Mouse (Mus musculus) retina, embryonic 14.5 days (tissue): Measurements from ENCODE around the gene Hoxd8.

Experiments
- DNase-seq: peaks from one replicate; pipeline ENCODE4 v3.0.0-alpha.2; 2015; ENCODE audit warnings: low spot score

Hoxd8 gene

DNA sequence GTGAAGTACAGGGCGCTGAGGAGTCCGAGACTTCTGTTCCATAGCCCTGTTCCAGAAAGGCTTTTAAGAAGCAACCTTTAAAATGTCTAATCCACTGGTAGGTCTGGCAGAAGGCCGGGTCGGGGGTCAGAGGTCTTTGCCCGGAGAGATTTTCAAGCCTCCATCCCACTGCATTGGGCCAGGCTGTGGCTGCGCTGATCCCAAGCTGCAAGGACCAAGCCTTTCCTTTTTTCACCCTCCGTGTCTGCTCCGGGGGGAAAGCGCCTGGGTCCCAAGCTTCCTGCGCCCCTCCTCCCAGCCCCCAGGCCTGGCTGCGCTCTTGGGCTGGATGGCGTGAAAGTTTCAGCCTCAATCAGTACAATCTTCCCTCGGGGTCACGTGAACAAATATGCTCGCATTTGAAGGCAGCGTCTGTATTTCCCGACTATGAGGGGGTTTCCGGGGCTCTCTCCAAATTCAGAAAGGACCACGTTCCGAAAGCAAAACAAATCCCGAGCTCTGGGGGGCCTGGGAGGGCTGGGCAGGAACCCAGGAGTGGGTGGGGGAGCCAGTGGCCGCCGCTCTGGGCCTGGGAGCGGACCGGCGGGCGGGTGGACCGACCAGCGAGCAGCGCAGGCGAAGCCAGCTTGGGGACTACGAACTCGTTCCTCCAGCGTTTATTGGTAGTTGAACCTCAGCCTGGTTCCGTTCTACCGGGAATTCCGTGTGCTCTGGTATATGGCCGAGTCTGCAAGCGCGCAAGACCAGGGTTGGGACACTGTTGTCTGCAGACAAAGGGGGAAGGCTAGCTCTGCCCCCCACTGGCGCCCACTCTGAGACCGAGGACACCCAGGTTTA is 31.7 kb downstream of the Hoxd8 start:
- no peak for DNase-seq

DNA sequence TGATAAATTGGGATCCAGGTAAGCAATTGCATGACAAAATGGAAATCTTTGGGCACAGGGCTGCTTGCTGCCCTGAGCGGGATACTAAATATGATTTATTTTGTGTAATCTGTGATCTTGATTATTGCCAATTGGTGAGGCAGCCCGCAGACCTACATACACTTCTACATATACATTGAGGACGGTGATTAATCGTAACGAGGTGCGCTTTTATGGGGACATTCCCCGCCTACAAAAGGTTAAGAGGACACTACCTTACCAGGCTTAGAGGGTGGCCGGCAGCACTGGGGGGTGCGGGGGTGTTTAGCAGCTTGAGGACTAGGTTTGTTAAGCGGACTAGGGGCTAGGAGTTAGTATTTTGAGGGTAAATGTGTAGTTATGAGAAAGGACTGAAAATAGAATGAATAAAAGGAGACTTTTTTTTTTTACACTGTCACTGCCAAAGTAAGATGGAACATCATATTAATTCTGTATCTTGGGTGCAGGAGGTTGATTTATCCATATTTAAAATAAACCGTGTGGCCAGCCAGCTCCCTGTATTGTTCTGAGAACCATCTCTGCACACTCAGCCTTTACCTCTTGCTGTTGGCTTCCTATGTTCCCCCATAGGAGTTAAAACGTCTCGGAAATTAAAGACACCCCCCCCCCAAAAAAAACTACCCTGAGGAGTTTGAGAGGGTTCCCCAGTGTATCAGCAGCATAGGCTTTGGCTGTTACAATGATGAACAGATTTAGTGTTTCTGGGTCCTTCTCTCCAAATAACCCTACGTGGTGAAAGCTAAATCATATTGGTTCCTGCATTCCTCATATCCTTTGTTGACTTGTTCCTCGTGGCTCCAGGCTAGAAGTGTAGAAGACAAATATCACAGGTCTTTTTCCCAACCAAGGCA is 32.5 kb downstream of the Hoxd8 start:
- no peak for DNase-seq

DNA sequence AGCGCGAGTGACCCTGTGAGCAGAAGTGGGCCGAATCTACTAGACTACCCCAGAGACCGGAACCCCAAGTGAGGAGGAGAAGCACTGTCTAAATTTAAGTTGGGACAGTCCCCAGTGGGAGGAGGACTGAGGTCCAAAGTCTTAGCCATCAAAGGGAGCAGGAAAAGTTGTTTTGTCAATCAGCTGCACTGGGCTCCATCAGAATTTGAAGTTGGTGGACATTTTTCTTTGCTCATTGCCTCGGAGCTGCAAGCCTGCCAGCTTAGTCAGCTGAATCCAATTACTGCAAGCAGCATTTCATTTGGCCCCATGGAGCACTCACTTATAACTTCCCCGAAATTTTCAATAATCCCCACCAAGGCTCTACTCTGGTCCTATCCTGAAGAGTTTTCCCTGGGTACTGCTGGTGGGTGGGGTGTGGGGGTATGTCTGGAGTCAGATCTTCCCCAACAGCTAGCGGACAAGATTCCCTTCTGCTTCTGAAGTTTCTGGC is 33.2 kb downstream of the Hoxd8 start:
- DNase-seq = no peak

DNA sequence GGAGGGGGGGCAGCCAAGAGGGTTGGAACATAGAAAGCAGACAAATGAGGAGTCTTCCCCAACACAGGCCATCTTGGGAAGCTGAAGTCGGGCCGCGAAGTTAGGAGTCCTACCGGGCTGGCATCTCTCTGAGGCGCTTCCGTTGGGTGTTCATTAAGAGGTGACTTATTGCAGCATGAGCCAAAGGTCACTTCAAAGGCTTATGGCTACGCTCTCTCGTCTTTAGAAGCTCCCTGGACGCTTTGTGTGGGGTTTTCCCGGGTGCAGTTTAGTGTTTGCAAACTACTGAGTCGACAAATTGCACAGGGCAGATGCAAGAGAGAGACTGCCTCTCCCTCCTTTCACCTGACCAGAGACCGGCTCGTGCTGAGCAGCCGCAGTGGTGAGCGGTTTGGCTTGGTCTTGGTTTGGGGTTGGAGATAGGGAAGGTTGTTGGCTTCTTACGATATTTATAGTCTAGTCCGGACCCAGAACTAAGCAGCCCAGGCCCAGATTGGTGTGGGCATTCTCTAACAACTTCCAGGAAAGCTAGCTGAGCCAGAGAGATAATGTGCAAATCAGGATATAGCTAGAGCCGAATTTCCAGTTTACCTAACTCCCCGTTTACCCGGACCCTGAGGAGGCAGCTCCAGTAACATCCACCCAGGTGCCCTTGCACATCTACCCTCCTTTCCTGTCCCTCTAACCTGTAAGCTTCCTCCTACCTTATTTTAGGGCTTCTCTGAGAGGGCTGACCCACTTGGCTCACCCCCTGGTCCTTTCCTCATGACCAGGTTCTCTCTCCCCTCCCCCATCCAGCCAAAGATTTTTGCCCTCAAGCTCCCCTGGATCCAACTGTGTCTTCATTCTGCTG is 34.4 kb downstream of the Hoxd8 start:
- DNase-seq = no peak

DNA sequence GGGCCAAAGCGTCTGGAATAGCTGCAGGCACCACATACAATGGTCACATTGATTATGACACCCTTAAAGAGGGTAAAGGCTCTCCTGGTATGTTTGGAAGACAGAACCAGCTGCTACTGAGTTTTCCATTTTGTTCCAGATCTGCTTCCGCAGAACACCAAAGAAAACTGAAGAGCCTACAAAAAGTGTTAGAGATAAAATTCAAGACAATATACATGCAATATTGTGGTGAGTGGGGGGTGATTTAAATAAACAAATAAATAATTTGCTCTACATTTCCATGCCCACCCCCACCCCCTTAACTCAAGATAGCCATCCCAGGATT is 35.0 kb downstream of the Hoxd8 start:
- DNase-seq = no peak

DNA sequence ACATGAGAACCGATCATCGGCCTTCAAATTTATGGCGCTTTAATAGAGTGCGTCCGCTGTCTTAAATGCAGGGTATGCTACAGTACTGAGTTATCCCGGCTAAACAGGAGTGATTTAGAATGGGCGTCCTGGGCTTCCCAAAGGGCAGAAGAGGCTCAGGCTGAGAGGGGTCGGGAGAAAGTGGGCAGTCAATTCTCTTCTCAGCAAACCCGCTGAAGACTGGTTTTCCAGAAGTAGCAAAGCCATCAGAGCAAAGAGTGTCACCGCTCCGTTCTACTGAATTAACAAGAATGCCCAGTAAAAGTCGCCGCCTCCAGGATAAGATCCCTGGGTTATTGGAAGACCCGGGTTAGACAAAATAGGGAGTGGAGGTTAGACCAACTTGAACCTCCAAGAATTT is 35.5 kb downstream of the Hoxd8 start:
- no peak for DNase-seq

DNA sequence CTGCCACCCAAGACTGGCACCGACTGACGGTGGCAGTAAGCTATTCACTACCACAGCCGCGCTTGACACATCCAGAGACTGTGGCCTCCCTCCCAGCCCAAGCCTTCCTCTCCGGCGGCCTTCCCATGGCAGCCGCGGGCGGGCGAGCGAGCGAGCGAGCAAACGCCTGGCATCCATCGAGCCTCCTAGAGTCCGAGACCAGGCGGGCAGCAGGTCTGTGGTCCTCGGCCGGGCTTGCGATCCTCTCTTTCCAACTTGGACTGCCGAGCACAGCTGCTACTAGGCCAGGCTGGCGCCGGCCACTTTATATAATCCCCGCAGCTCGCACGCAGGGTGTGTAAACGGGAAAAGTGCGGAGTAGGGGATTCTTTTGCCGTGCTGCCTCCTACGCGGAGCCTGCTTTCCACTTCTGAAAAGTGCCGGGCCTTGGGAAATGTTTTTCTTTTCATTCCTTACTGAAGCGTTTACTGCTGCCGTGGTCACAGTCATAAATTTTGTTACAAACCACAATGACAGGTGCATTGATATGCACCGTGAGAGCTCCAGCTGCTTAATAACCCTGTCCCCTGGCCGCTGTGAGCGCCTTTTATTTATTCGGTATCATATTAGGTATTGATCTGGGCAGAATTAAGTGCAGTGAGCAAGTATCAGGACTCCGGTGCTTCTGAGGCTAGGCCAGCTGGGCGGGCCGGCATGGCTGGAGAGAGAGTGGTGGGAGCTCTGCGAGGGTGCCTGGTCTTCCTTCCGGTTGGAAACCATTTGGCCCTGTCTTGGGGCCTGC is 36.1 kb downstream of the Hoxd8 start:
- no peak for DNase-seq

DNA sequence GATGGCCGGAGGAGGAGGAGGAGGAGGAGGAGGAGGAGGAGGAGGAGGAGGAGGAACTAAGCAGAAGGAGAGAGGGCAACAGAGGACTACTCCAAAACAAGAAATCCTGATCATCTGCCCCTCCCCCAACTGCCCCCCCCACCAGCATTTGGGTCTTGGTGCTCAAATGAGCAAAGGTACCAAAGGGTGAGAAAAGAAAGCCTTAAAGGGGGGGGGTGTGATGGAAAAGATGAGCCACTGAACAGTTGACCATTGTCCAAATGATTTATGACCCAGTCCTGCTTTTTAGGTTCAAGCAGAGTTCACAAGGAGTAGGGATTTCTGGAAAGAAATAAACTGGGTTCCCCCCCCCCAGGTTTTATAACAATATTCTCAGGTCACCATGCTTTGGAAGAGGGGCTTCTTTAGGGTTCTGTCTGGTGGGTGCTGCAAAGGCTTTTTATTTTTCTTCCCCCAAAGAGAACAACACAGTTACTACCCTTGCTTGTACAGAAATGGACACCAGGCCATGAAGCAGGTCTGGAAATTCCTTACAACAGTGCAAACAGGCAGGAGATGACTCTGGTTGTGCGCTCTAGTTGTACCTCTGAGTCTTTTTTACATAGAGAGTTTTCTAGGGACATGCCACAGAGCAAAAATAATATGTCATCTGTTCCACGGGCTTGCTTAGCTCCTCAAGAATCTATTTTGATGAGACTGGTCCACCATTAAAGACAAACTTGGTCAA is 37.0 kb downstream of the Hoxd8 start:
- DNase-seq = no peak

DNA sequence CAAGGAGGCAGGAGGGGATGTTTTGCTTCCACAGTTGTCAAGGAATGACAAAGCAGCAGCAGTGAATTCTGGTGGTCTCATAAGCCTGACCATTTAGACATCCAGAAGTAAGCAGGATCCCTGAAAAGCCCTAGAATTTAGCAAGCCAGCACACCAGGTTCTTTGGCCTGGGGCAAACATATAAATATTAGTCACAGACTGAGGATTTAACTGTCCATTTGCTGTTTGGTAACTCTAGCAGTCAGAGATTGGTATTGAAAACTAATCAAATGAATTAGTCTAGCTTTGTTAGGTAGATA is 37.5 kb downstream of the Hoxd8 start:
- DNase-seq = no peak

DNA sequence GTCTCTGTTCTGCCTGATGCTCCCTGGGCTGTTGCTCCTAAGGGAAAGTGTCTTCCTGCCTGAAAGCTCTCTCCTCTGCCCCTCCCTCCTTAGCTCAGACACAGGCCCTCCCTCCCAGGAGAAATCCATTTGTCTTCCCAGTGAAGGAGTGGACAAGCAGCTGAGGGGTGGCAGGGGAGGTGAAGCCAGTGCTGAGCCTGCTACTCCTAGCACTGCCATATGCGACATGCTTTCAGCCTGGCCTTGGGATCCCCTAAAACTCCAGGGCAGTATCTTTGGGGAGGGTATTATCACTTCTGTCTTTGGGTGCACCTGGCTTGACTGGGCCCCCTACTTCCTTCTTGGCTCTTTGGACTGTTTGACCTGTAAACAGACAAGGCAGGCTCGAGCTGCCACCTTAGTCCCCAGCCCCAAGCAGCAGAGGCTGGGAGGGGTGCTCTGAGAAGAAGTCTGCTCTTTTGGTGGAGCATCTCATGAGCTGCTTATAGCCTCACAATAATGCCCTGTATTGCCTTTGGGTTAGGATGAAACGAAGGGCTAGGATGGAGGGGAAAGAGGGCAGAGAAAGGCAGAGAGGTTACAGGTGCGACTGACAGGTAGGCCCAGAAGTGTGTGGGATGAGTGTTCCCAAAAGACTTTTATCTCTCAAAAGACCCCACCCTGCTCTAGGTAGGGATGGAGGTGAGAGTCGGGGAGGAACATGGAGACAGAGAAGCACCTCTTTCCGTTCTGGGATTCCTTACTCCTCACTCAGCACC is 41.3 kb downstream of the Hoxd8 start:
- no peak for DNase-seq

DNA sequence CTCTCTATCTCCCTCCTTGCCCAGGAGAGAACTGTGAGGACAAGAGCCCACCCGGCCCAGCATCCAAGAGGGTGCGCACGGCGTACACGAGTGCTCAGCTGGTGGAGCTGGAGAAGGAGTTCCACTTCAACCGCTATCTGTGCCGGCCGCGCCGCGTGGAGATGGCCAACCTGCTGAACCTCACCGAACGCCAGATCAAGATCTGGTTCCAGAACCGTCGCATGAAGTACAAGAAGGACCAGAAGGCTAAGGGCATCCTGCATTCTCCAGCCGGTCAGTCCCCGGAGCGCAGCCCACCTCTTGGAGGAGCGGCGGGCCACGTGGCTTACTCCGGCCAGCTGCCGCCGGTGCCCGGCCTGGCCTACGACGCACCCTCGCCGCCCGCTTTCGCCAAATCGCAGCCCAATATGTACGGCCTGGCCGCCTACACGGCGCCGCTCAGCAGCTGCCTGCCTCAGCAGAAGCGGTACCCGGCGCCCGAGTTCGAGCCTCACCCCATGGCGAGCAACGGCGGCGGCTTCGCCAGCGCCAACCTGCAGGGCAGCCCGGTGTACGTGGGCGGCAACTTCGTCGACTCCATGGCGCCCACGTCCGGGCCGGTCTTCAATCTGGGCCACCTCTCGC is 42.0 kb downstream of the Hoxd8 start:
- no peak for DNase-seq

DNA sequence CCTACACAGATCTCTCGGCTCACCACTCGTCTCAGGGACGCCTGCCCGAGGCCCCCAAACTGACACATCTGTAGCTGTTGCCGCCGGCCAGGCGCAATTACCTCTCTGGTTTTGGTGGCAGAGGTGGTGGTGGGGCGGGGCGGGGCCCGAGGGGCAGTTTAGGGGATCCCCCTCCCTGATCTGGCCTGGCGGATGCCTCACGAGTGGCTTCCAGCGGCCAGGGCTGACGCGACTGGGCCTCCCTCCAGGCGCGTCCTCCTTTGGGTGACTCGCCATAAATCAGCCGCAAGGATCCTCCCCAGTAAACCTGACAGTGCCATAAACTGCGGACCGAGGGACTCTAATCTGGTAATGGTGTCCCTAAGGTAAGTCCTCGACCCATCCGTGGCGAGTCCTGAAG is 42.6 kb downstream of the Hoxd8 start:
- DNase-seq = no peak

DNA sequence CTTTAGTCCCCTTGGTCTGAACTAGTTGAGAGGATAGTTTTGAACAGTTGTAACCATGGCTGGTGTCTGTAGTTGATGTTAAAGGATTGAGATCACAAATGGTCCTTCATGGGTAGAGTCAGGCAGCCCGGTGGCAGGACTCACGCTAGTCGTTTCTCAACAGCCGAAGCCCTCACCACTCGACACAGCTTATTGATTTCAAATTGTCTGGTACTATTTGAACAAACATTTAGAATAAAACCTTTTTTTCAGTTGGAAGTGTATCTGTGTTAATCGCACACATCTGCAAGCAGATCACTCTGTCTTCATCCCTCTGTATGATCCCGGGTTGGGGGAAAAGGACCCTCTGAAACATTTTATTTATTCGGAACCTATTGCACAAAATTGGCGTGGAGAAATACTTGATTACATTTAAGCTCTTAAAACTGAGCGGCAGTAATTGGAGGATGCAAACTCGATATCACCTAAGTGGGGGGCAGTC is 43.3 kb downstream of the Hoxd8 start:
- DNase-seq = no peak

DNA sequence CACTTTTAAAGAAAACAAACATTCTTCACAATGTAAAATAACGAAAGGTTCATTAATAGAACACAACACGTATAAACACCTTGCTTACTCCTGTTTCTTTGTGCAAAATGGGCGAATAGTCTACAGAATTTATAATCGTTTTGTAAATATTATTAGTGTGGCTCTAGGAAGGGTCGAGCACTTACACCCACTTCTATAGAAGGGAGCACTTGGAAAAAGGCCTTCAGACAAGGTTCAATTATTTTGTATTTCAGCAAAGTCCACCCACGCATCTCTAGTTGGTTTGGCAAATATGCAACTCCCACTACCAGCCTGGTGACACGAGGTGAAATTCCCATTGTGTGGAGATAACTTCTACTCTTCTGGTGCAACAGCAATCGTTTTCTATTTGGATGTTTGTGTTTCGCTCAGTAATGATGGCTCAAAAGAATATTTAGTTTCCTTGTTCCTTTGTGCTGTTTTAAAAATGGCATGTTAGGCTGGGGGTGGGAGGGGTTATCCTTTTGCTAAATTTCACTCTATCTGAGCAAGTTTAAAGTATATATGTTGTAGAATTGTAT is 44.1 kb downstream of the Hoxd8 start:
- DNase-seq = no peak

DNA sequence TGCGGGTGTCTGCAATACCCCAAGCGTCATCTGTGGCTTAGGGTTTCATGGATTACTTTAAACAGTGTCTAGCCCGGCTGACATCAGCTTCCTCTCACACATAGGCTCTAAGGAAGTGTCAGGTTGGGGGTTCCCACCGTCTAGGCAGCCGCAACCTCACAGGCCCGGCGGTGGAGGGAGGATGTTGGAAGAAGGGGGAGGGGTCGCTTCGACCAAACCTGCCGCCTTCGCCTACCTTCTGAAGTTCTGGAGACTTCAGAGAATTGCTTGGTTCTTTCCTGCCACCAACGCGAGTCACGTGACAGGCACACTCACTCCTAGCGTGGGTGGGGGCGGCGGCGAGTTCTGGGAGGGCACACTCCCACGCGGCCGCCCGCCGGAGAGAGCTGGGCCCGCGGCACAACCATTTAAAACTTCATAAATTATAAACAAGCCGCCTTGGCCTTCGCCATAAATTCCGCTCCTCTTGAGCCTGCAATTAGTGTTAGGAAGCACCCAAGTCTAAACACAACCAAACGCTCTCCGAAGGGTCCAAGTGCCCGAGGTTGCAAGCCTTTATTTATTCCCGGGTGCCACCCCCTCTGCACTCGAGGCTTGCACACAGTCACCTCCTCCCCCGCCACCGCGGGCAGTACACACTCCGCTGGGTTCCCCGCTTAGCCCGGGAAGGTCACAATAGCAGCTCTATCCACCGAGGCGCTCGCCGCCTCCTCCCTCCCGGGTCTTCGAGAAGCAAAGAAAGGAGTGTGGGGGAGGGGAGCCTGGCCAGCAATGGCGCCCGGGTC is 45.1 kb downstream of the Hoxd8 start:
- DNase-seq = peak; percentile 72

DNA sequence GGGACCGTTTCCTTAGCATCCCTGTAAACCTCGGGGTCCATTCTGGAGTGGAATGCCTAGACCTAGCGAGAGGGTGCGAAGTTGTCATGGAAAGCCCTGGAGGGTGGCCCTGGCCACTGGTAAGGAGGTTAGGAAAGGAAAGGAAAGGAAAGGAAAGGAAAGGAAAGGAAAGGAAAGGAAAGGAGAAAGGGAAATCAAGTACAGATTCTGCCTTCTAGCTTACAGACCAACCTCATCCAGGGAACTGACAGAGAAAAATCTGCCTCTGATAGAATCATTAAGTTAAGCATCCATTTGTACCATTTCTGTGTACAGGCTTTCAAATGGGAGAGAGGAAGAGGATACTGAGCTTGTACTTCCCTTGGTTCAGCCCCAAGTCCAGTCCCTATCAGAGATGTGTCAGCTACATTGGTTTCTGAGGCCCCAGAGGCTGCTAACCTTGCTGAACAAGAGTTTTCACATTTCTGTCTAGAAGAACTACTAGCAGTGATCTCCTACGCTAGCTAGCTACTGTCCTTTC is 46.4 kb downstream of the Hoxd8 start:
- DNase-seq = no peak

DNA sequence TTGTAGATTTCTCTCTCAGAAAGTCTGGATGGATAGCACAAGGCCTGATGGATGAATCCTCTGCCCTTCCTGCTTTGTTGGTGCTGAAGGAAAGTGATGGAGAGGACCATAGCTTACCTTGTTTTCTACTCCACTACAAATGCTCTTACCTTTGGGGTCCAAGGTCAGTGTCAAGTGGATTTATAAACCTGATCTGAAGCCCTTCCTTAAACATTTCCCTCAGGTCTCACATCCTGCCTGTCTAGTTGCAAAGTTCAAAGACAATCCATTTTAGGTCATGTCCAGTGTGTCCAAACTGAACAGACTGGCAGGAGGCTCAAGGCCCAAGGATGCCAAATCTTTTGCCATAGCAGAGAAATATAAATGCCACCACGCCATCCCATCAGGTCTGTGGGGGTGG is 47.4 kb downstream of the Hoxd8 start:
- DNase-seq = no peak
